Mouse (Mus musculus): ENCODE results near the gene Cdk14.

DNA sequence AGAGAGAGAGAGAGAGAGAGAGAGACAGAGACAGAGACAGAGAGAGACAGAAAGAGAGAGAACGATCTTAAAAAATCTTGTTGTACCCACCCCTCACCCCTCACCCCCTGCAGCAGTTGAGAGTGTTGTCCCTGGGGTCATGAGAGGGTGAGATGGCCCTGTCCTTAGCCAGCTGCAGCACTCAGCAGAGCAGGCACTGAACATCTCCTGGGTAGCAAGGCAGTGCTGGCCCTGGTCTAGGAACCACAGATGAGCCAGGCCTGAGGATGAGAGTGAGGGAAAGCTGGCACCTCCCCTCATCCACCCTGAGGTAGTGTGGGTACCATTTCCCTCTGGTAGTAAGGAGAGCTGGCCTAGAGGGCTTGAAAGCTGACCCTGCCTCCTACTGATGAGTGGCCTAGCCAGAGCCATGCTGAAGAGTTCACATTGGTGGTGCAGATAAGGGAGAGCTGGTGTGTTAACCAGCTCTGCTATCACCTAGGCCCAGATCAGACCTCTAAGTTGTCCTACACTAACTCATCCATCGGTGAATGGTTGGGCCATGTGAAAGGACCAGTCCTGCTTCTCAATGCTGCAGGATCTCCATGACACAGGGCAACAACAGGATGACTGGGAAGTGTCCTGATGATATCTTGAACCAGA lies 173.5 kb downstream of the Cdk14 start:
- TF ChIP-seq CTCF (IDR thresholded peaks at IDR 0.05; ENCODE audit: extremely low read depth, insufficient read depth, insufficient read length, insufficient replicate concordance) (no peak), POLR2A (IDR thresholded peaks at IDR 0.05; ENCODE audit: low read depth, low read length) (no peak)

All from spleen, adult 2 months (tissue).